Mouse (Mus musculus) CH12.LX (cell line): ENCODE results near the gene Emc1. TPM values are rescaled to one million over a fixed set of nuclear protein-coding genes. Genes with fewer than 3 reads are reported as not detected.

Experiments
- DNase-seq: peaks from one replicate; pipeline ENCODE4 v3.0.0-alpha.2; 2013; ENCODE audit errors: extremely low read depth
- H3K27ac ChIP-seq: 2 replicates; pipeline ENCODE4 v1.5.1; 2012; ENCODE audit warnings: low read depth, mild to moderate bottlenecking, control low read depth, moderate library complexity; ENCODE audit not compliant: insufficient read depth
- H3K27me3 ChIP-seq: replicated peaks from 2 replicates; pipeline ENCODE3; 2012; ENCODE audit warnings: inconsistent platforms
- H3K36me3 ChIP-seq, 2 experiments: replicated peaks in 1 of 2; 2 replicates each; pipeline versions ENCODE3 to v1.6.1; 2012; ENCODE audit warnings: inconsistent platforms in 1 of 2, low read length in 1 of 2, mild to moderate bottlenecking in 1 of 2, mixed read lengths in 1 of 2, moderate library complexity in 1 of 2; ENCODE audit not compliant: control insufficient read depth in 1 of 2, insufficient read depth in 1 of 2
- H3K4me1 ChIP-seq, 2 experiments: 2 replicates each; pipeline ENCODE4 v1.6.1; 2012; ENCODE audit warnings: inconsistent platforms in 1 of 2, moderate library complexity in 1 of 2; ENCODE audit not compliant: insufficient read depth in 2 of 2, control insufficient read depth in 1 of 2
- H3K4me2 ChIP-seq: 2 replicates; pipeline ENCODE4 v1.6.1; 2012; ENCODE audit warnings: low read depth, mild to moderate bottlenecking, control low read depth; ENCODE audit not compliant: poor library complexity, insufficient read depth, severe bottlenecking
- H3K4me3 ChIP-seq, 3 experiments: fragments of 150-350 bp in 1 of 3; sonication (generic) in 1 of 3; replicated peaks in 1 of 3; 2 replicates each; pipeline versions ENCODE3 to v1.5.1; 2011 to 2012; ENCODE audit warnings: low read depth in 2 of 3, low read length in 2 of 3, mild to moderate bottlenecking in 2 of 3, moderate library complexity in 2 of 3, control low read depth in 1 of 3, improper control_type of control experiment in 1 of 3, inconsistent platforms in 1 of 3, mixed read lengths in 1 of 3; ENCODE audit not compliant: poor library complexity in 1 of 3
- H3K79me2 ChIP-seq: replicated peaks from 2 replicates; pipeline ENCODE4 v1.6.1; 2012; ENCODE audit warnings: mild to moderate bottlenecking, moderate library complexity; ENCODE audit not compliant: control insufficient read depth, poor library complexity, insufficient read depth, severe bottlenecking; ENCODE audit errors: extremely low read depth
- H3K9ac ChIP-seq: 2 replicates; pipeline ENCODE4 v1.6.1; 2012; ENCODE audit warnings: low read depth, mild to moderate bottlenecking, control low read depth, moderate library complexity; ENCODE audit not compliant: insufficient read depth
- H3K9me3 ChIP-seq: replicated peaks from 2 replicates; pipeline ENCODE3; 2012; ENCODE audit warnings: low read length, inconsistent platforms, mixed read lengths
- BHLHE40 ChIP-seq: IDR thresholded peaks from 2 replicates; pipeline ENCODE4 v1.6.1; 2011; ENCODE audit warnings: mild to moderate bottlenecking, low read depth, low read length, improper control_type of control experiment
- CHD2 ChIP-seq: IDR thresholded peaks from 2 replicates; pipeline ENCODE4 v1.6.1; 2011; ENCODE audit warnings: low read length, improper control_type of control experiment
- CTCF ChIP-seq, 2 experiments: IDR thresholded peaks in 1 of 2; conservative IDR thresholded peaks in 1 of 2; 2 replicates each; pipeline ENCODE4 v1.5.1; 2011 to 2012; ENCODE audit warnings: low read depth in 2 of 2, low read length in 2 of 2, improper control_type of control experiment in 1 of 2, inconsistent platforms in 1 of 2, mild to moderate bottlenecking in 1 of 2, moderate library complexity in 1 of 2
- E2F4 ChIP-seq: IDR thresholded peaks from 2 replicates; pipeline ENCODE4 v1.6.1; 2011; ENCODE audit warnings: low read depth, low read length, improper control_type of control experiment; ENCODE audit not compliant: insufficient replicate concordance
- ELF1 ChIP-seq: IDR thresholded peaks from 2 replicates; pipeline ENCODE4 v1.6.1; 2014; ENCODE audit warnings: low read depth, mild to moderate bottlenecking, inconsistent platforms, low read length, improper control_type of control experiment
- EP300 ChIP-seq: IDR thresholded peaks from 2 replicates; pipeline ENCODE4 v1.6.1; 2011; ENCODE audit warnings: low read length, improper control_type of control experiment
- HCFC1 ChIP-seq: IDR thresholded peaks from 2 replicates; pipeline ENCODE4 v1.6.1; 2012; ENCODE audit warnings: low read depth, mild to moderate bottlenecking, inconsistent platforms, low read length, improper control_type of control experiment
- IRF4 ChIP-seq: IDR thresholded peaks from 2 replicates; pipeline ENCODE4 v1.6.1; 2014; ENCODE audit warnings: low read depth, mild to moderate bottlenecking, inconsistent platforms, low read length, improper control_type of control experiment
- JUN ChIP-seq: IDR thresholded peaks from 2 replicates; pipeline ENCODE4 v1.6.1; 2011; ENCODE audit warnings: low read depth, mild to moderate bottlenecking, low read length, improper control_type of control experiment, moderate library complexity; ENCODE audit not compliant: insufficient read depth
- MAFK ChIP-seq: IDR thresholded peaks from 2 replicates; pipeline ENCODE4 v1.6.1; 2011; ENCODE audit warnings: low read length, improper control_type of control experiment; ENCODE audit not compliant: insufficient replicate concordance
- MAZ ChIP-seq: IDR thresholded peaks from 2 replicates; pipeline ENCODE4 v1.6.1; 2012; ENCODE audit warnings: low read depth, mild to moderate bottlenecking, inconsistent platforms, low read length, improper control_type of control experiment, moderate library complexity
- MXI1 ChIP-seq: IDR thresholded peaks from 2 replicates; pipeline ENCODE4 v1.6.1; 2011; ENCODE audit warnings: mild to moderate bottlenecking, low read depth, low read length, improper control_type of control experiment
- NELFE ChIP-seq: IDR thresholded peaks from 2 replicates; pipeline ENCODE4 v1.6.1; 2011; ENCODE audit warnings: low read depth, low read length, improper control_type of control experiment
- PAX5 ChIP-seq: IDR thresholded peaks from 2 replicates; pipeline ENCODE4 v1.6.1; 2012; ENCODE audit warnings: low read length, inconsistent platforms, mixed read lengths
- POLR2A ChIP-seq: IDR thresholded peaks from 2 replicates; pipeline ENCODE4 v1.6.1; 2011; ENCODE audit warnings: low read depth, mild to moderate bottlenecking, improper control_type of control experiment, low read length
- POLR2AphosphoS2 ChIP-seq: IDR thresholded peaks from 2 replicates; pipeline ENCODE4 v1.6.1; 2011; ENCODE audit warnings: low read depth, low read length, improper control_type of control experiment
- RAD21 ChIP-seq: IDR thresholded peaks from 2 replicates; pipeline ENCODE4 v1.6.1; 2011; ENCODE audit warnings: low read depth, mild to moderate bottlenecking, low read length, improper control_type of control experiment, moderate library complexity
- SMC3 ChIP-seq: IDR thresholded peaks from 2 replicates; pipeline ENCODE4 v1.6.1; 2011; ENCODE audit warnings: low read depth, low read length, improper control_type of control experiment
- TBP ChIP-seq: conservative IDR thresholded peaks from 2 replicates; pipeline ENCODE4 v1.6.1; 2011; ENCODE audit warnings: low read depth, low read length, improper control_type of control experiment
- TCF12 ChIP-seq: IDR thresholded peaks from 2 replicates; pipeline ENCODE4 v1.6.1; 2014; ENCODE audit warnings: low read depth, mild to moderate bottlenecking, inconsistent platforms, low read length, improper control_type of control experiment
- UBTF ChIP-seq: IDR thresholded peaks from 2 replicates; pipeline ENCODE4 v1.6.1; 2012; ENCODE audit warnings: low read depth, mild to moderate bottlenecking, inconsistent platforms, low read length, improper control_type of control experiment, moderate library complexity
- USF1 ChIP-seq: IDR thresholded peaks from 2 replicates; pipeline ENCODE4 v1.6.1; 2014; ENCODE audit warnings: low read depth, mild to moderate bottlenecking, inconsistent platforms, low read length, improper control_type of control experiment
- USF2 ChIP-seq: conservative IDR thresholded peaks from 2 replicates; pipeline ENCODE4 v1.6.1; 2011; ENCODE audit warnings: low read depth, low read length, improper control_type of control experiment
- ZC3H11A ChIP-seq: IDR thresholded peaks from 2 replicates; pipeline ENCODE4 v1.6.1; 2012; ENCODE audit warnings: low read depth, mild to moderate bottlenecking, inconsistent platforms, low read length, improper control_type of control experiment
- ZKSCAN1 ChIP-seq: IDR thresholded peaks from 2 replicates; pipeline ENCODE4 v1.6.1; 2012; ENCODE audit warnings: low read depth, inconsistent platforms, low read length, improper control_type of control experiment, borderline replicate concordance
- ZMIZ1 ChIP-seq: IDR thresholded peaks from 2 replicates; pipeline ENCODE4 v1.6.1; 2012; ENCODE audit warnings: low read depth, mild to moderate bottlenecking, inconsistent platforms, low read length, improper control_type of control experiment
- dilution Hi-C: fragments of 300-500 bp; cut with MboI; formaldehyde crosslinking; loops from 2 replicates; pipeline ENCODE4 v1.14.3; 2020; ENCODE audit warnings: low sequenced_read_pairs; ENCODE audit not compliant: extremely low pct_unique_long_range_greater_than_20kb, extremely low pct_ligation_motif_present
- in situ Hi-C: fragments of 300-500 bp; cut with MboI; formaldehyde crosslinking; loops from 3 replicates; pipeline ENCODE4 v1.14.3; 2019; ENCODE audit warnings: low sequenced_read_pairs, low pct_ligation_motif_present, low pct_unique_long_range_greater_than_20kb, mixed read lengths
- polyA plus RNA-seq: library from polyadenylated mRNA; unstranded; fragments of >175 nt; gene quantifications from 2 replicates; pipeline ENCODE4 v1.2.1, GENCODE M21; 2012; ENCODE audit warnings: low read depth; ENCODE audit not compliant: insufficient read length
- total RNA-seq, 2 experiments: library from RNA; depleted of rRNA; stranded (reverse); fragments of 300-350 nt in 1 of 2; fragments of >200 nt in 1 of 2; gene quantifications; 2 replicates each; pipeline ENCODE4 v1.2.3; 2012 to 2014

Emc1 gene
- total and polyA plus RNA-seq, 3 experiments, result 12.0 to 25.7 (median 19.1) TPM

GRCm38 (mm10) chr4:139340835-139341234 is 11.6 kb upstream of the Emc1 start:
- Histone ChIP-seq H3K9me3 (no peaks in the 10 kb centered on the region), H3K4me2 (no peak overlapping the region), H3K4me3 (no peak overlapping the region), H3K36me3 (peaks cover 6 to 21% of the 10 kb centered on the region in 2 experiments), H3K27me3 (no peaks in the 10 kb centered on the region), H3K9ac (no peak overlapping the region), H3K27ac (no peak overlapping the region), H3K79me2 (no peaks in the 10 kb centered on the region), H3K4me1 (peaks cover 0 to 10% of the 10 kb centered on the region in 2 experiments; a peak in 2 of 4 replicates)
- in situ Hi-C loops, result no loop called here
- DNase-seq, result no peak
- TF ChIP-seq ELF1, result no peak
- TF ChIP-seq CTCF (conservative IDR thresholded peaks at IDR 0.05 in 1 of 2, IDR thresholded peaks at IDR 0.05 in 1 of 2; ENCODE audit: low read depth in 2 of 2, low read length in 2 of 2), result no peak
- no peak for TF ChIP-seq TCF12
- TF ChIP-seq IRF4, result no peak
- no peak for TF ChIP-seq E2F4
- no peak for TF ChIP-seq MXI1
- no peak for TF ChIP-seq ZC3H11A
- no peak for TF ChIP-seq ZKSCAN1
- TF ChIP-seq CHD2, result no peak
- TF ChIP-seq BHLHE40, result no peak
- no peak for TF ChIP-seq POLR2AphosphoS2
- TF ChIP-seq PAX5, result no peak
- TF ChIP-seq HCFC1, result no peak
- TF ChIP-seq POLR2A, result no peak
- TF ChIP-seq USF2, result no peak
- no peak for TF ChIP-seq NELFE
- dilution Hi-C loops, result no loop called here

GRCm38 (mm10) chr4:139341556-139342233 is 10.7 kb upstream of the Emc1 start:
- H3K9me3 ChIP-seq, result no peaks in the 10 kb centered on the region
- no peaks in the 10 kb centered on the region for H3K79me2 ChIP-seq
- dilution Hi-C loops (no loop called here), in situ Hi-C loops (no loop called here)
- H3K27ac ChIP-seq, result no peak overlapping the region
- H3K27me3 ChIP-seq, result no peaks in the 10 kb centered on the region
- no peak for DNase-seq
- TF ChIP-seq HCFC1, result no peak
- no peak for TF ChIP-seq MAFK
- no peak for TF ChIP-seq SMC3
- no peak for TF ChIP-seq MAZ
- TF ChIP-seq ELF1, result no peak
- TF ChIP-seq BHLHE40, result no peak
- TF ChIP-seq USF1, result no peak
- no peak for TF ChIP-seq ZMIZ1
- TF ChIP-seq ZC3H11A, result no peak
- no peak for TF ChIP-seq POLR2A
- no peak for TF ChIP-seq CTCF (conservative IDR thresholded peaks at IDR 0.05 in 1 of 2, IDR thresholded peaks at IDR 0.05 in 1 of 2; ENCODE audit: low read depth in 2 of 2, low read length in 2 of 2)
- TF ChIP-seq TBP, result no peak
- TF ChIP-seq EP300, result no peak
- no peak for TF ChIP-seq UBTF
- no peak for TF ChIP-seq JUN
- no peak for TF ChIP-seq RAD21
- no peak overlapping the region for H3K4me3 ChIP-seq
- peaks cover 14 to 29% of the 10 kb centered on the region in 2 experiments for H3K36me3 ChIP-seq
- H3K4me1 ChIP-seq, result peaks cover 0 to 10% of the 10 kb centered on the region in 2 experiments; a peak in 2 of 4 replicates
- H3K4me2 ChIP-seq, result no peak overlapping the region
- H3K9ac ChIP-seq, result no peak overlapping the region
